Mouse (Mus musculus): ENCODE results near the gene Prr5.

GRCm38 (mm10) chr15:84730893-84731292 is 61.5 kb downstream of the Prr5 start:
- TF ChIP-seq GATA1 (IDR thresholded peaks at IDR 0.05; ENCODE audit: borderline replicate concordance, low read length) (no peak), FLI1 (IDR thresholded peaks at IDR 0.05; ENCODE audit: low read length) (no peak)
